Mouse (Mus musculus) thymus, adult 2 months (tissue): ENCODE measurements around the gene Apoc3. TPM values are rescaled to one million over a fixed set of nuclear protein-coding genes. Genes with fewer than 3 reads are reported as not detected.

Experiments
- DNase-seq: peaks from one replicate; pipeline ENCODE4 v3.0.0; 2021
- H3K27ac ChIP-seq: fragments of 200-500 bp; 2 replicates; pipeline ENCODE4 v1.5.1; 2012; ENCODE audit warnings: low read length, control low read depth; ENCODE audit not compliant: control insufficient read depth, insufficient read depth
- H3K27me3 ChIP-seq: fragments of 200-500 bp; 2 replicates; pipeline ENCODE4 v1.6.1; 2012; ENCODE audit warnings: mild to moderate bottlenecking, low read length, moderate library complexity, mixed read lengths; ENCODE audit not compliant: control insufficient read depth, insufficient read depth
- H3K36me3 ChIP-seq: fragments of 200-500 bp; 2 replicates; pipeline ENCODE4 v1.6.1; 2012; ENCODE audit warnings: mild to moderate bottlenecking, low read length, moderate library complexity; ENCODE audit not compliant: control insufficient read depth, insufficient read depth
- H3K4me1 ChIP-seq: fragments of 200-500 bp; replicated peaks from 2 replicates; pipeline ENCODE4 v1.6.1; 2012; ENCODE audit warnings: low read length; ENCODE audit not compliant: control insufficient read depth, insufficient read depth
- H3K4me3 ChIP-seq: fragments of 200-500 bp; 2 replicates; pipeline ENCODE4 v1.5.1; 2012; ENCODE audit warnings: mild to moderate bottlenecking, low read length, control low read depth, moderate library complexity; ENCODE audit not compliant: control insufficient read depth, insufficient read depth
- CTCF ChIP-seq: fragments of 200-500 bp; IDR thresholded peaks from 2 replicates; pipeline ENCODE4 v1.5.1; 2012; ENCODE audit warnings: mild to moderate bottlenecking, control low read depth, low read length, moderate library complexity, borderline replicate concordance; ENCODE audit not compliant: control insufficient read depth, poor library complexity, insufficient read depth; ENCODE audit errors: extremely low read depth
- POLR2A ChIP-seq: fragments of 200-500 bp; IDR thresholded peaks from 2 replicates; pipeline ENCODE4 v1.6.1; 2012; ENCODE audit warnings: mild to moderate bottlenecking, low read length, control low read depth, moderate library complexity; ENCODE audit not compliant: control insufficient read depth, poor library complexity, insufficient read depth; ENCODE audit errors: extremely low read depth
- WGBS: fragments of 180-500 bp; shearing (Covaris S2); methylation state at CpG from one replicate; pipeline ENCODE4 v1.1.7; 2018; 5-methylcytosine and 5-hydroxymethylcytosine counted together
- polyA plus RNA-seq: library from polyadenylated mRNA; depleted of rRNA; stranded (reverse); fragments of >200 nt; gene quantifications from 2 replicates; pipeline ENCODE4 v1.2.3, GENCODE M21; 2012

Gene Apoc3
- polyA plus RNA-seq, 1 experiment, result 6.5 TPM

- Histone ChIP-seq H3K27me3 (no peaks in the 10 kb centered on the region), H3K36me3 (peaks cover 3% of the 10 kb centered on the region), H3K27ac (no peak overlapping the region), H3K4me1 (peaks cover 2% of the 10 kb centered on the region), H3K4me3 (no peak overlapping the region)
- DNase-seq, result no peak
- no peak for TF ChIP-seq POLR2A
- no peak for TF ChIP-seq CTCF
- WGBS, result 74% methylated on average over 5 of the region's 5 CpGs
Measured at GRCm38 (mm10) chr9:46224945-46225660, 10.3 kb downstream of the Apoc3 start.

GRCm38 (mm10) chr9:46224101-46224500 is 11.3 kb downstream of the Apoc3 start:
- Histone ChIP-seq H3K4me1 (no peaks in the 10 kb centered on the region), H3K27ac (no peak overlapping the region), H3K27me3 (no peaks in the 10 kb centered on the region), H3K4me3 (no peak overlapping the region), H3K36me3 (peaks cover 3% of the 10 kb centered on the region)
- no peak for DNase-seq
- WGBS, result 97% methylated on average over 3 of the region's 3 CpGs
- TF ChIP-seq POLR2A (no peak), CTCF (no peak)

DNA sequence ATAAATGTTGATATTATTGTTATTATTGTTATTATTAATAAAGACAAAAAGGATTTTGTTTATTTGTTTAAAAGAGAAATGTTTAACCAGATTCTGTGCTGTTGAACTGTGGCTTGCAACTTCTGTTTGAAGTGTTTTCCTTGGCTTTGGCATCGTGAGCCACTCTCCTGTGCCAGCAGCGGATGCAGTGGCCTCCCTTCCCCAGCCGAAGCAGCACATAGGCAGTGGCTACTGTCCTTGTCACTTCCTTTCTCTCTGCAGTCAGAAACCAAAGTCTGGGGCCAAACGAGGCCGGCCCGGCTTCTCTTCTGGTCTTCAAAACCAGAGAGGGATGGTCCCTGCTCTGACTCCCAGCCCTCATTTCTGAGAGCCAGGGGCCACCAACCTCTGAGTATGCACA is 12.3 kb downstream of the Apoc3 start:
- no peak for TF ChIP-seq CTCF
- TF ChIP-seq POLR2A, result no peak
- Histone ChIP-seq H3K27ac (no peak overlapping the region), H3K4me1 (no peaks in the 10 kb centered on the region), H3K36me3 (peaks cover 3% of the 10 kb centered on the region), H3K4me3 (no peak overlapping the region), H3K27me3 (no peaks in the 10 kb centered on the region)
- DNase-seq, result no peak
- 91% methylated on average over 6 of the region's 6 CpGs for WGBS

DNA sequence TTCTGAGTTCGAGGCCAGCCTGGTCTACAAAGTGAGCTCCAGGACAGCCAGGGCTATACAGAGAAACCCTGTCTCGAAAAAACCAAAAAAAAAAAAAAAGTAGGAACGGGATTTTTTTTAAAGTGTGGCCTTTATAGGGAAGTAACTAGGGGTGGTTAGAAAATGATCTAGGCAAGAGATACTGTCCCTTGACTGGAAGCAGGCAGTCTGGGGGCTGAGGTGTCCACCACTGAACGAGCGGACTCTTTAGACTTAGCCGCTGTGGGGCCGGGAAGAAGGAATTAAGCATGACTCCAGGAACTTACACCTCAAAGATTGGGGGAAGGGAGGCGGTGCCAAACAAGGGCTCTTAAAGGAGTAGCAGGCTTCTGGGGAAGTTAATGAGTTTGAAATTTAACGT is 17.3 kb downstream of the Apoc3 start:
- Histone ChIP-seq H3K4me3 (no peak overlapping the region), H3K27ac (no peak overlapping the region), H3K27me3 (no peaks in the 10 kb centered on the region), H3K4me1 (no peaks in the 10 kb centered on the region), H3K36me3 (peaks cover 3% of the 10 kb centered on the region)
- WGBS, result 87% methylated on average over 9 of the region's 9 CpGs
- no peak for DNase-seq
- TF ChIP-seq POLR2A, result no peak
- no peak for TF ChIP-seq CTCF

DNA sequence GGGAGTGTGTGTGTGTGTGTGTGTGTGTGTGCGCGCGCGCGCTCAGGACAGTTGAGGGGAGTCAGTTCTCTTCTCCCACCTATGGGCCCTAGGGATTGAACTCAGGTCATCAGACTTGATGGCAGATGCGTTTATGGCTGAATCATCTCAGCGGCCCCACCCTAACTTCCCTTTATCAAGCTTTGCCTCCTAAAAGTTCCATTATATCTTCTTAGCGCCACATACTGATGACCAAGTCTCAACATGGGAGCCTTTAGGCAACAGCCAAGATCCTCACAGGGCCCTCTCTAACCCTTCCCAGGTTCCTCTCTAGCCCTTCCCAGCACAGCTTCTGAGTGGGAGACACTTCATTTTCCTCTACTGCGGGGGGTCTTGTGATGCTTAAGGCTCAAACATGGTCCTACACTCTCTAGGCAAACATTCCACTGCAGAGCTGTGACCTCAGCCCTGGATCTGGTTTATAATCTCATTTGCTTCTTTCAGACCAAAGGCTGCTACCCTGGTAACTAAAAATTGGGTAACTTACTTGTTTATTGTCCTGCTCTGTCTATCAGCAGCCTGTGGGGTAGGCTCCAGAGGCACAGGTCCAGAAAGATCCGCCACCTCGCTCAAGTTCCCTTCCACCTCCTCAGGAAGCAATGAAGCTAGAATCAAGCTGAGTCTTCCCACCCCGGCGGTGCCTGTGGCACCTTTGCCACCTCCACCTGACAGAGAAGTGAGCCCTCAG is 18.5 kb downstream of the Apoc3 start:
- no peak overlapping the region for H3K4me3 ChIP-seq
- peaks cover 10% of the 10 kb centered on the region for H3K36me3 ChIP-seq
- H3K27ac ChIP-seq, result no peak overlapping the region
- H3K4me1 ChIP-seq, result no peaks in the 10 kb centered on the region
- TF ChIP-seq POLR2A (no peak), CTCF (no peak)
- DNase-seq, result no peak
- no peaks in the 10 kb centered on the region for H3K27me3 ChIP-seq
- WGBS, result 97% methylated on average over 13 of the region's 13 CpGs

DNA sequence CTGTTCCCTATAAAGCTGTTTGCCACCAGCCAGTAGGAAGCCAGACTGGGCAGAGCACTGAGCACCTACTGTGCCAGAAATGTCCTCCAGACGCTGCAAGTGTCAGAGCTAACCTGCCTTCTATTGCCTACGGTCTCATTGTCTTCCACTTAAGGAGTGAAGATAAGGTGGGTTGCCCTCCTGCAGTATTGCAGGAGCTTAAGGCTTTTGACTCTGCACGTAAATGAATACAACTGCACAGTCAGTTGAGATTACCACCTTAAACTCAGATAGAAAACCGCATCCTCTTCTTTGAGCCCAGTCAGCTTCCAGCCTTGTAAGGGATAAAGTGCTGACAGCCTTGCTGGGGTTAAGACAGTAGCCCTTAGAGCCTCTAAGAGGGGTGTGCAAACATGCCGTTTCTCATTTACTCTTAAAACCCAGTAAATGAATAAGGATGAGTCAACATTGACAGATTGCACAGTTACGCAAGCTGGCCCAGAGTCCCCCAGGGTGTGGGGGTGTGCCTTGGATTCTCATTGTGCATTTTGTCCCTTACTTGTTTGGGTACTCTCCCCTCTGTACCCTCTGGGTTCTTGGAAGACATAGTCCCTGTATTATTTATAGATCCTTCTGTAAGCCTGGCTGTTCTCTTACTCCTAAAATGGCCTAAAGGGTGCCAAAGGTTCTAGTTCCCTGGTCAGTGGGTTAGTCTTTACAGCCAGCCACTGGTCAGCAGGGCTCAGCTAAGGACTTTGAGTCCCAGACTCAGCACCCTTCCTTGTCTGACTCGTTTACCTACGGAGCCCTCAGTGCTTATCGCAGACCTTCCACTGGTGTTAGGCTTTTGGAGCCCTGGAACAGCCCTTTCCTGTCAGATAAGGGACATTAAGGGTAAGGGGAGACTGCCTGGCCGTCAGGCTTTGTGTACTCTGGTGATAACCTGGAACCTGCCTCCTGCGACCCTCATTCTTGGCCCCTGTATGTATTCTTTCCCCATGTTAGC is 19.8 kb downstream of the Apoc3 start:
- H3K4me1 ChIP-seq, result no peaks in the 10 kb centered on the region
- DNase-seq, result no peak
- TF ChIP-seq POLR2A (no peak), CTCF (no peak)
- H3K36me3 ChIP-seq, result 0 out of 2 replicates have a peak, but pooled peaks cover 11% of the 10 kb centered on the region
- WGBS, result 93% methylated on average over 11 of the region's 11 CpGs
- no peaks in the 10 kb centered on the region for H3K27me3 ChIP-seq
- no peak overlapping the region for H3K4me3 ChIP-seq
- H3K27ac ChIP-seq, result no peak overlapping the region
